Mouse (Mus musculus): ENCODE measurements around the gene Tmem82. TPM values are rescaled to one million over a fixed set of nuclear protein-coding genes. Genes with fewer than 3 reads are reported as not detected.

Gene Tmem82
- polyA plus RNA-seq, 1 experiment from 2014 or later: 0.43 TPM

DNA sequence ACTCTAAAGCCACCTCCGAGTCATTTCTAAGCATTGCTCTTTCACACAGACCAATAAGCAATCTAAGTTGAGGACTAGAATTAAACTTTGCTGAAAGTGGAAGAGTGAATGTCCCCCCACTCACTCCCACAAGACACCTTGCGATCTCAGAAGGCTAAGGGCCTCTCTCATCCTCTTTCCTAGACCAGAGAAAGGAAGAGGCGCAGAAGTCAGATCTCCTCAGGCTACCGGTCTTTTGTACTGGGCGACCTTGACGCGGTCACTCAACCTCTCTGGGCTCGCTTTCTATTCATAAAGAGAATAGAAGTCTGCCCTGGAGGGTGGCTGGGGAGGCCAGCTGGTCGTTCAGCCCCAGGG lies 19.6 kb downstream of the Tmem82 start:
- peaks cover 10% of the 10 kb centered on the region for H3K4me1 ChIP-seq (ENCODE audit: control insufficient read depth, insufficient read depth, low read length)
- H3K4me3 ChIP-seq (ENCODE audit: low read depth, low read length): peak overlapping the region; percentile 66
- 3% methylated on average over 9 of the region's 9 CpGs for WGBS
- H3K27ac ChIP-seq (ENCODE audit: low read length): no peak overlapping the region
- H3K27me3 ChIP-seq (ENCODE audit: control insufficient read depth, insufficient read depth, low read depth, low read length): no peaks in the 10 kb centered on the region
- peak overlapping the region; percentile 92 for H3K4me2 ChIP-seq (ENCODE audit: low read length)
- no peak for ATAC-seq
- H3K9me3 ChIP-seq (replicated peaks; ENCODE audit: control insufficient read depth, low read length, poor library complexity, severe bottlenecking): no peaks in the 10 kb centered on the region
- H3K9ac ChIP-seq (ENCODE audit: low read depth, low read length): peak overlapping the region; percentile 78
- H3K36me3 ChIP-seq (ENCODE audit: control insufficient read depth, insufficient read depth, low read length): peaks cover 5% of the 10 kb centered on the region; the same call in 1 of the 2 replicates

DNA sequence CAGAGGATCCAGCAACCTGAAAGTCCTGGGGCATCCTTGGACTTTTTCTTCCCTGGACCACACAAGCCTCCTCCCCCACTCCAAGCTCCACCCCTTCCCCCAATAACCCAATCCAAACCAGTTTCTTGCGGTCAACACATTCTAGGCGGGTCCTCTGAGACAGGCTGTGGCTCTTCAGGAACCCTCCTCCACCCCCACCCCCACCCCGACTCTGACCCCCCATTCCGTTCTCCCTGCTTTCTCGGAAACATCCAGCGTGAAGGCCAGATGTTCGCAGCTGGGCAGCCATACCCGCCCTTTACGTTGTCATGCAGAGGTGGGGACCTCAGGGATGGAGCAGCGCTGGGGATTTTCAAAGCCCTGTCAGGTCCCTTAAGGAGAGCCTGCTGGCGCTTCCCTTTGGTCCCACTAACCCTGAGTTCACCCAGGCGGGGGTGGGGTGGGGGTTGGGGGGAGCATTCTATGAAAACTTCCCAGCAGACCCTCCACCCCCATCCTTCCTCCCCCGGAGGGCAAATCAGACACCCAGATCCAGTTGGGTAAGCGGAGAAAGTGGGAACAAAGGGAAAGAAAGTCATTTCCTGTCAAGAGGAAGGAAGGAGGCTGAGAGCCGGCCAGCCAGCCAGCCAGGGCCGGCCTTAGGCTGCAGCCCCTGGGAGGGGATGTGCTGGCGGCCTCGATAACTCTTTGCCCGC lies 20.1 kb downstream of the Tmem82 start:
- H3K36me3 ChIP-seq (ENCODE audit: control insufficient read depth, insufficient read depth, low read length): peaks cover 5% of the 10 kb centered on the region; the same call in 1 of the 2 replicates
- WGBS: 3% methylated on average over 18 of the region's 19 CpGs
- no peak for ATAC-seq
- peak overlapping the region; percentile 66 for H3K4me3 ChIP-seq (ENCODE audit: low read depth, low read length)
- no peaks in the 10 kb centered on the region for H3K9me3 ChIP-seq (replicated peaks; ENCODE audit: control insufficient read depth, low read length, poor library complexity, severe bottlenecking)
- H3K27me3 ChIP-seq (ENCODE audit: control insufficient read depth, insufficient read depth, low read depth, low read length): no peaks in the 10 kb centered on the region
- H3K4me2 ChIP-seq (ENCODE audit: low read length): peak overlapping the region; percentile 92
- H3K27ac ChIP-seq (ENCODE audit: low read length): no peak overlapping the region
- peak overlapping the region; percentile 58 for H3K9ac ChIP-seq (ENCODE audit: low read depth, low read length)
- peaks cover 10% of the 10 kb centered on the region for H3K4me1 ChIP-seq (ENCODE audit: control insufficient read depth, insufficient read depth, low read length)

DNA sequence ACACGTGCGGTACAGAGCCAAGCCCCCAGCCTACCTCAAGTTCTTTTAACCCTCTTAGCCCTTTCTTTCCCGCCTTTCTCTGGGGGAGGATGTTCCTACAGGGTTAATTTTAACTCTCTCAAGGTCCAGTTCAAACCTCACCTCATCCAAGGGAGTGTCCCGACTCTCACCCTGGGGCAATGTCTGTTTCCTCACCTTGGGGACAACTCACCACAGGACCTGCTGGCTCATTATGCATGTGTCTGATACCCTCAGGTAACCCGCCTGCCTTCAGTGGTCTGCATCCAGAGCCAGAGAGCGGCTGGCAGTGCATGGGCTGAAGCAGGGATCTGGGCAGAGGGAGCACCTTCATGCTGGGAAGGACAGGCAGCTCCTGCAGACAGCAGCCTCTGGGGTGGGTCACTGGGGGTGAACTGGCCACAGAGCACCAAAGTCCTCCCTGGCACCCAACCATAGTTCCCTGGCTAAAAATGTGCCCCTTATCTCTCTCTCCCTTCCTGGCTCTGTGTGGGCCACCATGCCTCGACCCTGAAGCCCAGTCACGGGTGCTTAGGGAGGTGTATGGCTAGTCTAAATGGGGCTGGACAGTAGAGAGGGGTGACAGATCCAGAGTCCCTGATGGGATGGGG lies 21.6 kb downstream of the Tmem82 start:
- Histone ChIP-seq H3K4me3 (ENCODE audit: low read depth, low read length) (no peak overlapping the region), H3K36me3 (ENCODE audit: control insufficient read depth, insufficient read depth, low read length) (peaks cover 5% of the 10 kb centered on the region; the same call in 1 of the 2 replicates), H3K9ac (ENCODE audit: low read depth, low read length) (no peak overlapping the region), H3K9me3 (replicated peaks; ENCODE audit: control insufficient read depth, low read length, poor library complexity, severe bottlenecking) (no peaks in the 10 kb centered on the region), H3K27me3 (ENCODE audit: control insufficient read depth, insufficient read depth, low read depth, low read length) (no peaks in the 10 kb centered on the region), H3K4me2 (ENCODE audit: low read length) (no peak overlapping the region), H3K27ac (ENCODE audit: low read length) (no peak overlapping the region), H3K4me1 (ENCODE audit: control insufficient read depth, insufficient read depth, low read length) (peaks cover 10% of the 10 kb centered on the region)
- 88% methylated on average over 8 of the region's 8 CpGs for WGBS
- ATAC-seq: no peak

DNA sequence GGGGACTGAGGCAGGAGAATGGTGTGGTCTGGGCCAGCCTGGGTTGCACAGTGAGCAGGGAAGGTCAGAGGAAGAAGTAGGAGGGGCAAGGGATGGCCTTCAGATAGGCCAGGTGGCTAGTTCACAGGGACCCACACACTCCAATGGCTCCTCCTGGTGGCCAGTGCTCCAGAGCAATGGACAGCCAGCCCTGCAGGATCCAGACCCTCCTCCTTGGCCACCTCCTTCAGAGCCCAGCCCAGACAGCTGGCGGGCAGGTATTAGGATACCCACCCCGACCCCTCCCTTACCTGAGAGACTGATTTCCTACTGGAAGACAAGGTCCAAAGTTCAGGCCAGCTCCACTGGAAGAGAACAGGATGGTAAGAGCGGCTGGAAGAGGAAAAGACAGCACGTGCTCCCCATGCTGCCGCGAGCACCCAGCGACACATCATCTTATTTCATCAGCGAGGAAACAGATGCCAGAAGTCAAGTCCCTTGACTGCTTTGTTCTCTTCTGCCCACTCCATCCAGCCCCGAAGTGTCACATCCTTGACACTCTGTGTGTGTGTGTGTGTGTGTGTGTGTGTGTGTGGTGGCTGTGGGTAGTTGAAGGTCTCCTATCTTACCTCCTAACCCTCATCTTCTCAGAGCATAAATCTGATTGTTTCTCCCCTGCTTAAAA lies 22.7 kb downstream of the Tmem82 start:
- 78% methylated on average over 9 of the region's 9 CpGs for WGBS
- no peak for ATAC-seq

DNA sequence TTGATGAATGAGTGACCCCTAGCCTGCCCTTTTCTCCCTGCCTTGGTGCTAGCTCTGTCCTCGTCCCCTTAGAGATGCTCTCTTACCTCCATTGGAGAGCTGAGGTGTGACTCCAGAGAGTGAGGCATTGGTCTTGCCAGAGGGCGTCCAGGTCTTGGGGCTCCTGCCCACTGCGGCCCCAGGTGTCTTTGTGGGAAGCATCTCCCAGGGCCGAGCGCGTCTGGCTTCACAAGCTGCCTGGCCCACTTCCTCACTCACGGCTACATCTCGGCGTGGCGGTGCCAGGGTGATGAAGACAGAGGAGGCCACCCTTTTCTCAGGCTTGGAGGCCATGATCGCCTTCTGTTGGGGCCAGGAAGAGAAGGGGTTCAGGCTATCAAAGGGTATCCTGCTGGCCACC lies 23.3 kb downstream of the Tmem82 start:
- 93% methylated on average over 11 of the region's 11 CpGs for WGBS
- no peak overlapping the region for H3K4me2 ChIP-seq (ENCODE audit: low read length)
- H3K27me3 ChIP-seq (ENCODE audit: control insufficient read depth, insufficient read depth, low read depth, low read length): no peaks in the 10 kb centered on the region
- H3K4me3 ChIP-seq (ENCODE audit: low read depth, low read length): no peak overlapping the region
- H3K9ac ChIP-seq (ENCODE audit: low read depth, low read length): no peak overlapping the region
- no peak overlapping the region for H3K27ac ChIP-seq (ENCODE audit: low read length)
- H3K9me3 ChIP-seq (replicated peaks; ENCODE audit: control insufficient read depth, low read length, poor library complexity, severe bottlenecking): no peaks in the 10 kb centered on the region
- H3K4me1 ChIP-seq (ENCODE audit: control insufficient read depth, insufficient read depth, low read length): peaks cover 10% of the 10 kb centered on the region
- ATAC-seq: no peak
- H3K36me3 ChIP-seq (ENCODE audit: control insufficient read depth, insufficient read depth, low read length): peaks cover 5% of the 10 kb centered on the region; the same call in 1 of the 2 replicates

More for the DNA sequence above, 22.7 kb downstream of the Tmem82 start:
- H3K27ac ChIP-seq (ENCODE audit: low read length): no peak overlapping the region
- no peaks in the 10 kb centered on the region for H3K9me3 ChIP-seq (replicated peaks; ENCODE audit: control insufficient read depth, low read length, poor library complexity, severe bottlenecking)
- no peak overlapping the region for H3K4me2 ChIP-seq (ENCODE audit: low read length)
- no peak overlapping the region for H3K4me3 ChIP-seq (ENCODE audit: low read depth, low read length)
- peaks cover 10% of the 10 kb centered on the region for H3K4me1 ChIP-seq (ENCODE audit: control insufficient read depth, insufficient read depth, low read length)
- H3K27me3 ChIP-seq (ENCODE audit: control insufficient read depth, insufficient read depth, low read depth, low read length): no peaks in the 10 kb centered on the region
- no peak overlapping the region for H3K9ac ChIP-seq (ENCODE audit: low read depth, low read length)
- peaks cover 5% of the 10 kb centered on the region; the same call in 1 of the 2 replicates for H3K36me3 ChIP-seq (ENCODE audit: control insufficient read depth, insufficient read depth, low read length)

DNA sequence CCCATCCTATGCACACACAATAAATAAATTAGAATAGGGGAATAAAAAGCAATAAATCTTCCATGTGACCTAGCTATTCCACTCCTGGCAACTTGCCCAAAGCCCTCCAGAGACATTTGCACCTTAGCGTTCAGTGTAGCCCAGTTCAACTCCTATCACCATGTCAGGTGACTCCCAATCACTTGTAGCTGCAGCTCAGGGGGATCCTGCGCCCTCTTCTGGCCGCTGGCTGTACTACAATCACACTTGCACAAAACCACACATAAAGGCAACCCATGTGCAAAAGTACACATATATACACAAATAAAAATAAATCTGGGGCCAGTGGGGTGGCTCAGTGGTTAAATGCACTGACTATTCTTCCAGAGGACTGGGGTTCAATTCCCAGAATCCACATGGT lies 26.9 kb downstream of the Tmem82 start:
- H3K4me2 ChIP-seq (ENCODE audit: low read length): no peak overlapping the region
- no peaks in the 10 kb centered on the region for H3K9me3 ChIP-seq (replicated peaks; ENCODE audit: control insufficient read depth, low read length, poor library complexity, severe bottlenecking)
- no peak for ATAC-seq
- no peaks in the 10 kb centered on the region for H3K27me3 ChIP-seq (ENCODE audit: control insufficient read depth, insufficient read depth, low read depth, low read length)
- 21% methylated on average over 3 of the region's 3 CpGs for WGBS
- no peak overlapping the region for H3K27ac ChIP-seq (ENCODE audit: low read length)
- no peaks in the 10 kb centered on the region for H3K4me1 ChIP-seq (ENCODE audit: control insufficient read depth, insufficient read depth, low read length)
- no peak overlapping the region for H3K4me3 ChIP-seq (ENCODE audit: low read depth, low read length)
- peaks cover 12% of the 10 kb centered on the region; the same call in 1 of the 2 replicates for H3K36me3 ChIP-seq (ENCODE audit: control insufficient read depth, insufficient read depth, low read length)
- no peak overlapping the region for H3K9ac ChIP-seq (ENCODE audit: low read depth, low read length)

DNA sequence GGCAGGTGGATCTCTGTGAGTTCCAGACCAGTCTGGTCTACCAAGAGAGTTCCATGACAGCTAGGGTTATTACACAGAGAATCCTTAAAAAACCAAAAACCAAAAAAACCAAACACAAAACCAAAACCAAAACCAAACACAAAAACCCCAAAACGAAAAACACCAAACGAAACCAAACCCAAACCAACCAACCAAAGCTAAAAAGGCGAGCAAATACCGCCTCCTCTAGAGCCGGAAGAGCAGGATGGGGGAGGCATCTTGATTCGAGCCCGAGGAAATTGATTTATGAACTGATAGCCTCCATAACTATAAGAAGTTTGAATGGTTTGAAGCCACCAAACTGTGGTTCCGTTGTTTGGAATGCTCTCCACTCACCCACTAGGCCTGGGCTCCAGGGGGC lies 34.5 kb downstream of the Tmem82 start:
- Histone ChIP-seq H3K36me3 (ENCODE audit: control insufficient read depth, insufficient read depth, low read length) (peaks cover 5% of the 10 kb centered on the region), H3K4me1 (ENCODE audit: control insufficient read depth, insufficient read depth, low read length) (no peaks in the 10 kb centered on the region), H3K4me2 (ENCODE audit: low read length) (no peak overlapping the region), H3K27ac (ENCODE audit: low read length) (no peak overlapping the region), H3K9me3 (replicated peaks; ENCODE audit: control insufficient read depth, low read length, poor library complexity, severe bottlenecking) (no peaks in the 10 kb centered on the region), H3K27me3 (ENCODE audit: control insufficient read depth, insufficient read depth, low read depth, low read length) (no peaks in the 10 kb centered on the region), H3K4me3 (ENCODE audit: low read depth, low read length) (no peak overlapping the region), H3K9ac (ENCODE audit: low read depth, low read length) (no peak overlapping the region)
- ATAC-seq: no peak
- WGBS: 93% methylated on average over 8 of the region's 8 CpGs

DNA sequence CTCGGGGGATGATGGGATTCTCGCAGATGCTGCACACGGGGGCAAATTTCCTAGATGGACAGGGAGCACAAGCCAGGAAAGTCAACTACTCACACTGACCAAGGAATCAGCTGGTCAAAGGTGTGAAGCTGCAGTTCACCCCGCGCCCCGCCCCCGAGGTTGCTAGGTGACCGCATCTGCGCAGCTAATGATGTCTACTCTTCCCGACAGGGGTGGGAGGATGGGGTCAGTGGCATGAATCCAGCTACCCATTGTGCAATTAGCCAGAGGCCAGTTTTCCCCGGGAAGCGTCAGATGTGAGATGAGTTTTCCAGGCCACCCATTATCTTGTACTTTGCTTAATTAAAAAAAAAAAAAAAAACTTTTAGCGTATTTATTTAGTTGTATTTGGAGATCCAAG lies 37.4 kb downstream of the Tmem82 start:
- no peaks in the 10 kb centered on the region for H3K9me3 ChIP-seq (replicated peaks; ENCODE audit: control insufficient read depth, low read length, poor library complexity, severe bottlenecking)
- WGBS: 83% methylated on average over 13 of the region's 13 CpGs
- no peaks in the 10 kb centered on the region for H3K4me1 ChIP-seq (ENCODE audit: control insufficient read depth, insufficient read depth, low read length)
- ATAC-seq: no peak
- H3K4me3 ChIP-seq (ENCODE audit: low read depth, low read length): no peak overlapping the region
- H3K27ac ChIP-seq (ENCODE audit: low read length): no peak overlapping the region
- H3K4me2 ChIP-seq (ENCODE audit: low read length): no peak overlapping the region
- peaks cover 7% of the 10 kb centered on the region; the same call in 1 of the 2 replicates for H3K36me3 ChIP-seq (ENCODE audit: control insufficient read depth, insufficient read depth, low read length)
- no peak overlapping the region for H3K9ac ChIP-seq (ENCODE audit: low read depth, low read length)
- H3K27me3 ChIP-seq (ENCODE audit: control insufficient read depth, insufficient read depth, low read depth, low read length): no peaks in the 10 kb centered on the region

DNA sequence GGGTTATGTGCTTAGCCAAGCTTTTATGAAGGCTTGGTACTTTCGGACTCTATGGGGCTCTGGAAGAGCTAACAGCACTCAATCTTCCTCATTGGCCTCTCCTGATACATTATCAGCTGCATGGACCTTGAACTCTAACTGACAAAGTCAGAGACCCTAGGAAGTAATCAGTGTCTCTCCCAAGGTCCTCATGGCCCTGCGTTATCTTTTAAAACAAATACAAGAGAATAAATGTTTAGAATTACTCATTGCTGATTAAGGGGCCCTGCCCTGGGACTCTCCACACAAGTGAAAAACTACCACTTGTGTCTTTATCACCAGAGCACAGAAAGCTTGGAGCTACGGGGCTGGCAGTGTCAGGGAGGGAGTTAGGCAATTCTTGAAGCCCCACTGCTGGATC lies 39.6 kb downstream of the Tmem82 start:
- Histone ChIP-seq H3K4me2 (ENCODE audit: low read length) (no peak overlapping the region), H3K27ac (ENCODE audit: low read length) (no peak overlapping the region), H3K9me3 (replicated peaks; ENCODE audit: control insufficient read depth, low read length, poor library complexity, severe bottlenecking) (no peaks in the 10 kb centered on the region), H3K4me3 (ENCODE audit: low read depth, low read length) (no peak overlapping the region), H3K27me3 (ENCODE audit: control insufficient read depth, insufficient read depth, low read depth, low read length) (no peaks in the 10 kb centered on the region), H3K36me3 (ENCODE audit: control insufficient read depth, insufficient read depth, low read length) (peaks cover 5% of the 10 kb centered on the region; the same call in 1 of the 2 replicates), H3K9ac (ENCODE audit: low read depth, low read length) (no peak overlapping the region), H3K4me1 (ENCODE audit: control insufficient read depth, insufficient read depth, low read length) (no peaks in the 10 kb centered on the region)
- ATAC-seq: no peak
- 84% methylated on average over 3 of the region's 3 CpGs for WGBS
